Mouse (Mus musculus) kidney, postnatal 25 days (tissue): ENCODE measurements at regions not wholly inside any gene's neighbourhood (a gene's known extent, or its start where the extent isn't known, plus 50 kb on each side); places are given as distances from the start of the nearest gene placed in this dataset.
"Not testable (repeated sequence)": the region's sequence is repeated elsewhere in the genome, so short reads cannot be mapped to it uniquely, and the experiment has no call there.

Experiments
- DNase-seq, 2 experiments: peaks; one replicate each; pipeline ENCODE4 v3.0.0; 2021; ENCODE audit warnings: mixed read lengths in 2 of 2

- DNase-seq = no peak
Observed at GRCm38 (mm10) chr8:109312731-109313130, 181.1 kb upstream of the Pmfbp1 start.

GRCm38 (mm10) chr8:109320955-109321354, 172.9 kb upstream of the Pmfbp1 start:
- no peak for DNase-seq

- no peak for DNase-seq
Observed at GRCm38 (mm10) chr8:109323351-109323750, 170.5 kb upstream of the Pmfbp1 start.

- no peak for DNase-seq
Observed at GRCm38 (mm10) chr8:109324241-109324640, 169.6 kb upstream of the Pmfbp1 start.

- no peak for DNase-seq
Observed at GRCm38 (mm10) chr8:109336203-109336602, 157.6 kb upstream of the Pmfbp1 start.

GRCm38 (mm10) chr8:109338220-109338835, 155.5 kb upstream of the Pmfbp1 start:
- no peak for DNase-seq

DNA sequence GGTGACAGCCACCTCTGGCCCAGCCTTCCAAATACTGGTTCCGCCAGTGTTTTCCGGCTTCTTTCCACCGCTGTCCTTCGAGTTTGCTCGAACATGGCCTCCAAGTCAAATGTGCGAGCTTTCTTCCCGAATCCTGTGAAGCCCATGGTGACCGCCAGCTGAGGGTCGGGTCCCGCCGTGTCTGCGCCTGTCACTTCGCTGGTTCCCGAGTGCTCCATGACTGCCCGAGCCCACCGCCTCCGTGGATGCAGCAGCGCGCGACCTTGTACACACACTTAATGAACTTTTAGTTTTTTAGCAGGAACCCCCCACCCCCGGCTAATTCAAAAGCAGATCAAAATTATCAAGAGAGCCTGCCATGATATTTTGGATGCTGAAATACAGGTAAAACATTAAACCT, 153.2 kb upstream of the Pmfbp1 start:
- not testable (repeated sequence) for DNase-seq

GRCm38 (mm10) chr8:109355168-109355567, 138.7 kb upstream of the Pmfbp1 start:
- no peak for DNase-seq

DNA sequence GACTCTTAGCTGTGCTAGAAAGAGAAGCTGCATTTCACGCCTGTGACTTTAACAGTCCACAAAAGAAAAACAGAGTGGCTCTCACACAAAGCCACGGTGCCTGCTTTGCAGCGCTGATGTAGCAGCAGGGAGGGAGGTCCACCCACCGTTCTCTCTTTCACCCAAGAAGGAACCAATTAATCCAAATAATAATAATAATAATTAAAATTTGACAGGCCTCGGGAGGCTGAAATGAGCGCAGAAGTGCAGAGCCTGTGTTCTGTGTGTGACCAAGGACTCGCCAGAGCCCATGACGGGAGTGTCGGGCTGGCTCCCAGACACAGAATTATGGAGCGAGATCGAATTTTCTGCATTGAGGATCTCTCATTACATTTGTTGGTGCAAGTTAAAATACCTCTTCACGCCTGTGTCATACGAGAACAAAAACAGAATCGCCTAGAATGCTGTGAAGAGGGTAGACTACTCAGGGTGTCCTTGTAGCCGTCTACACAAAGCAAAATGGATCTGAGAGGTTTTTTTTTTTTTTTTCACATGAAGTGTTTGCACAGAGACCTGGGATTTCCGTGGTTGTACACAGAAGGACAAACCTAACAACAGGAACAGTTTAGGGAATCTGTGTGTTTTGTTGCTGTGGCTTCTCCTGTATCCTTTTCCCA, 134.3 kb upstream of the Pmfbp1 start:
- no peak for DNase-seq

GRCm38 (mm10) chr8:109360081-109360715, 133.6 kb upstream of the Pmfbp1 start:
- DNase-seq = no peak

GRCm38 (mm10) chr8:109360904-109361303, 132.9 kb upstream of the Pmfbp1 start:
- DNase-seq = no peak

- no peak for DNase-seq
Observed at GRCm38 (mm10) chr8:109361575-109362361, 132.1 kb upstream of the Pmfbp1 start.

DNA sequence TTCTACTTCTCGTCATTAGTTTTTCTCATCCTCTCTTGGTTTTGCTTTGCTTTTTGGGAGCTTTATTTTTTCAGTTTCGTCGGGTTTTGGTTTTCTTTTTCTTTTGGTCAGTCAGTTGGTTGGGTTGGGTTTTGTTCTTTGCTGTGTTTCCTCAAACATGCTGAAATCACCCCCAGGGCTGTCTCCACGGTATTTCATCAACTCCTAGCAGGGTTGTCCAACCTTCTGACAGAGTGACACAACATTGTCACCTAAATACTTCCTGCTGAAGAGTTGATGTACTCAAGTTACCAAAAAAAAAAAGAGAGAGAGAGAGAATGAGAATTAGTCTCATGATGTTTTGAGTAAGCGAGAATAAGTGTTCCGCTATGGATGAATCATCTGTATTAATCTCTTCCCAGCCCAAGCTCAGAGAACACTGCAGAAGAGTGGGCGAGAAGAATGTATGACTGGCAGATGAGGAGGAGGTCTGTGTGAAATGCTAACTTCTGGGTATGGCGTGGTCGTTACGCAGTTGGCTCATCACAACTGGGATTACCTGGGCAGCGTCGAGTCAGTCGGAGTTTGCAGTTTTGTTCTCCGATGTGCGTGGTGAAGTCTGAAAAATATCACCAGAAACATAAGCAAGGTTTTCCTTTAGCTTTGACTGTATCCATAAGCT, 130.5 kb upstream of the Pmfbp1 start:
- no peak for DNase-seq

DNA sequence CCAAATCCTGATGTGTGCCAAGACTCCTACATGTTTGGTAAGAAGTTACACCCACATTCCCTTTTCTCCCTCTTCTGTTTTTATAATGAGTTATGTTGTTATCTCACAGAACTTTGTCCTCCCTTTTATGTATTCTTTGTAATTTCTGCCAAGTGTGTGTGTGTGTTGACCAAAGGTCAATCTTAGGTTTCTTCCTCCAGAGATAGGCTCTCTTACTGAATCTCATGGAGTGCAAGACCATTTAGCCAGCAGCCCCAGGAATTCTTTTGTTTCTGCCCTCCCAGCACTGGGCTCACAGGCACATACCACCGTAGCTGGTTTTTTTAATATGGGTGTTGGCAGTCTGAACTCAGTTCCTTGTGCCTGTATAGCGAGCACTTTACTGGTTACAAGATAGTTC, 119.8 kb upstream of the Pmfbp1 start:
- DNase-seq = no peak

DNA sequence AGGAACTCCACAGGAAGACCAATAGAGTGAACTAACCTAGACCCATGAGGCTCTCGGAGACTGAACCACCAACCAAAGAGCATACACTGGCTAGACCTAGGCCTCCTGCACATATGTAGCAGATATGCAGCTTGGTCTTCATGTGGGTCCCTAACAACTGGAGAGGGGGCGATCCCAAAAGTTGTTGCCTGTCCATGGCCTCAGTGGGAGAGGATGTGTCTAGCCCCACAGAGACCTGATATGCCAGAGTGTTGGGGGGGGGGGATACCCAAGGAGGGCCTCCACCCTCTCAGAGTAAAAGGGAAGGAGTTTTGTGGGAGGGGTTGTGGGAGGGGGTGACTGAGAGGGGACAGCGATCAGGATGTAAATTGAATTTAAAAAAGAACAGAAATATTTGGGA, 108.9 kb upstream of the Pmfbp1 start:
- DNase-seq = no peak

DNA sequence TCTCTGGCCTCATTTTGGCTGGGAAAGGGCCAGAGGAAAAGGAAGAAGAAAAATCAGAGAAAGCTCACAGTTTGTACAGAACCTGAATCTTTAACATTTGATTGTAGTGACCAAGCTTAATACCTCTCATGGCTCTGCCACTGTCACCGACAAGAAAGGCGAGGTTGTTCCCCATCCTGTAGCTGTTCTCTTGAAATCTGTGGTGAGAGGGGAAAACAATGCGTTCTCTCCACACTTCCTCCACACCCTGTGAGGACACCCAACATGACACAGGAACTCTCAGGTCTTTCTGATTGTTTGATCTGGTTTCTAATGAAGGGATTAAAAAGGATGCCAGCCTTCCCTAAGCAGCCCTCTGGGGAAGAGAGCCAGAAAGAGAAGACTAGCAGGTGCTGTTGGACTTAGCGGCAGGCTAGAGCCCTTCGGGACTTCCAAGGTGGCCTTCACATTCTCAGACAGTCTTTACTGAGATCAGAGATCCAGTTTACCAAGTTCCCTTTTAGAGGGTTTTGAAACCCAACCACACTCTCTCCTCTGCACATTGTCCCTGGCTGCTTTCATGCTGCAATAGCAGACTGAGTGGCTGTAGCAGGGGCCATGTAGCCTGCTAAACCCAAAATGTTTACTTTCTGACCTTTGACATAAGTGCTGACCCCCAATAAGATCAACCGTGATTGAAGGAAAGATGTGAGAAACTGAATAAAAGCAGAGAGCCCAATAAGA, 98.5 kb upstream of the Pmfbp1 start:
- no peak for DNase-seq

DNA sequence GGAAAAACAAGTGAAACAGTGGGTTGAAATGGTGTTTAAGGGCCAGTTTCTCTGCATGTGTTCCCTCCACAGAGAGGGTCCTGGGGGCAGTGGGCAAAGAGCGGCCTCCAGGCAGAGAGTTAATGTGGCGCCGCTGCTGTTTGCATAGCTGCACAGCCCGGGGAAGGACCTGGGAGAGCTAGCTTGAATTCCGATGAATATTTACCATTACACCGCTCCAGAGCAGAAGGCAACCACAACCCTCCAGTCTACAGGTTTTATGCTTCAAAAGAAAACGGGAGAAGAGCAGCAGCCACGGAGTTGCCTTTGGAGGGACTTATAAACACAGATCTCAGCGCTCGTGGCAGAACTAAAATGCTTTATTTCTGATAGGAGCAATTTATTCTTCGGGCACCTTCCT, 94.2 kb upstream of the Pmfbp1 start:
- no peak for DNase-seq

- DNase-seq = no peak
Observed at GRCm38 (mm10) chr8:109400192-109400591, 93.6 kb upstream of the Pmfbp1 start.

GRCm38 (mm10) chr8:109407913-109408312, 85.9 kb upstream of the Pmfbp1 start:
- no peak for DNase-seq

- no peak for DNase-seq
Observed at GRCm38 (mm10) chr8:109410531-109410930, 83.3 kb upstream of the Pmfbp1 start.

DNA sequence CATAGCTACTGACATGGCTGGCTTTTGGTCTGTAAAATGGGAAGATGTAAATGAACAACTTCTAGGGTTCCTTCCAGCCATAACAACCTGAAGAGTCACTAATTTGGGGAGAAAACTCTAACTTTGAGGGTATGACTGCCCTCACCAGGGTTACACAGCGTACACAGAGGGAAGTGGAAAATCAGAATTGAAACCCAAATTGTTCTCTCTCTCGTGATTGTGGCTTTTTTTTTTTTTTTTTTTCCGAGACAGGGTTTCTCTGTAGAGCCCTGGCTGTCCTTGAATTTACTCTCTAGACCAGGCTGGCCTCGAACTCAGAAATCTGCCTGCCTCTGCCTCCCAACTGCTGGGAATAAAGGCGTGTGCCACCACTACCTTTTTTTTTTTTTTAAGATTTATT, 80.4 kb upstream of the Pmfbp1 start:
- DNase-seq = no peak

GRCm38 (mm10) chr8:109415315-109415714, 78.5 kb upstream of the Pmfbp1 start:
- DNase-seq = no peak
